Mouse (Mus musculus) adrenal gland, adult 8-10 months (tissue): Measurements from ENCODE around the gene Grm8. TPM values are rescaled to one million over a fixed set of nuclear protein-coding genes. Genes with fewer than 3 reads are reported as not detected.
"Not testable (repeated sequence)": the region's sequence is repeated elsewhere in the genome, so short reads cannot be mapped to it uniquely, and the experiment has no call there.

Source experiments
- DNase-seq: peaks from one replicate; pipeline ENCODE4 v3.0.0; 2022
- total RNA-seq, 4 experiments: library from RNA; stranded (reverse); gene quantifications; 2 replicates each; pipeline ENCODE4 v1.2.4; 2022

The Grm8 gene
- total RNA-seq, 4 experiments from 2014 or later, result 0.48 to 1.0 (median 0.70) TPM

- no peak for DNase-seq
Measured at GRCm38 (mm10) chr6:27836159-27836558, 298.8 kb downstream of the Grm8 start.

GRCm38 (mm10) chr6:27819735-27820134 is 315.2 kb downstream of the Grm8 start:
- DNase-seq, result not testable (repeated sequence)

GRCm38 (mm10) chr6:27812789-27813188 is 322.2 kb downstream of the Grm8 start:
- DNase-seq, result no peak

GRCm38 (mm10) chr6:27809996-27810395 is 325.0 kb downstream of the Grm8 start:
- no peak for DNase-seq

- DNase-seq, result no peak
Measured at GRCm38 (mm10) chr6:27806741-27807140, 328.2 kb downstream of the Grm8 start.

- no peak for DNase-seq
Measured at GRCm38 (mm10) chr6:27800881-27801572, 334.0 kb downstream of the Grm8 start.

- no peak for DNase-seq
Measured at GRCm38 (mm10) chr6:27798735-27799134, 336.2 kb downstream of the Grm8 start.

GRCm38 (mm10) chr6:27789566-27789965 is 345.4 kb downstream of the Grm8 start:
- no peak for DNase-seq

GRCm38 (mm10) chr6:27789151-27789550 is 345.8 kb downstream of the Grm8 start:
- no peak for DNase-seq

- no peak for DNase-seq
Measured at GRCm38 (mm10) chr6:27782251-27782650, 352.7 kb downstream of the Grm8 start.

GRCm38 (mm10) chr6:27781371-27781770 is 353.6 kb downstream of the Grm8 start:
- DNase-seq, result no peak

- no peak for DNase-seq
Measured at GRCm38 (mm10) chr6:27775646-27776271, 359.2 kb downstream of the Grm8 start.

GRCm38 (mm10) chr6:27762061-27762460 is 372.9 kb downstream of the Grm8 start:
- no peak for DNase-seq

GRCm38 (mm10) chr6:27753290-27753829 is 381.6 kb downstream of the Grm8 start:
- DNase-seq, result no peak

GRCm38 (mm10) chr6:27746493-27746892 is 388.5 kb downstream of the Grm8 start:
- no peak for DNase-seq

GRCm38 (mm10) chr6:27745693-27746451 is 389.1 kb downstream of the Grm8 start:
- no peak for DNase-seq

- DNase-seq, result no peak
Measured at GRCm38 (mm10) chr6:27689382-27689781, 445.6 kb downstream of the Grm8 start.

GRCm38 (mm10) chr6:27661747-27662435 is 473.1 kb downstream of the Grm8 start:
- no peak for DNase-seq

GRCm38 (mm10) chr6:27657520-27657919 is 477.5 kb downstream of the Grm8 start:
- no peak for DNase-seq

GRCm38 (mm10) chr6:27646503-27646902 is 488.5 kb downstream of the Grm8 start:
- no peak for DNase-seq

- DNase-seq, result no peak
Measured at GRCm38 (mm10) chr6:27645054-27645453, 489.9 kb downstream of the Grm8 start.

GRCm38 (mm10) chr6:27635898-27636297 is 499.1 kb downstream of the Grm8 start:
- no peak for DNase-seq

- no peak for DNase-seq
Measured at GRCm38 (mm10) chr6:27617472-27617871, 517.5 kb downstream of the Grm8 start.
